Mouse (Mus musculus) liver, embryonic 14.5 days (tissue): ENCODE measurements around the gene Map3k5. TPM values are rescaled to one million over a fixed set of nuclear protein-coding genes. Genes with fewer than 3 reads are reported as not detected.

Source experiments
- ATAC-seq: fragments of 200-750 bp; cut with Nextera tagmentation; 2 replicates; pipeline ENCODE4 v1.8.0; 2017; ENCODE audit warnings: moderate number of reproducible peaks, mild to moderate bottlenecking, moderate library complexity; ENCODE audit not compliant: insufficient read depth
- DNase-seq, 3 experiments: peaks; one replicate each; pipeline ENCODE4 v3.0.0-alpha.2; 2012 to 2013; ENCODE audit warnings: low read depth in 3 of 3, low spot score in 3 of 3
- H3K27ac ChIP-seq: fragments of 300-500 bp; sonication (generic); 2 replicates; pipeline ENCODE4 v1.5.1; 2014; ENCODE audit warnings: moderate library complexity, mild to moderate bottlenecking, control low read depth, inconsistent platforms
- H3K27me3 ChIP-seq: fragments of 300-500 bp; sonication (generic); 2 replicates; pipeline ENCODE4 v1.6.1; 2014; ENCODE audit warnings: mild to moderate bottlenecking, low read length, moderate library complexity; ENCODE audit not compliant: control insufficient read depth, insufficient read depth
- H3K36me3 ChIP-seq: fragments of 300-500 bp; sonication (generic); replicated peaks from 2 replicates; pipeline ENCODE4 v1.6.1; 2014; ENCODE audit warnings: low read depth; ENCODE audit not compliant: control insufficient read depth, insufficient read depth
- H3K4me1 ChIP-seq, 2 experiments: fragments of 200-500 bp in 1 of 2; fragments of 300-500 bp in 1 of 2; sonication (generic) in 1 of 2; replicated peaks; 2 replicates each; pipeline ENCODE4 v1.6.1; 2012 to 2014; ENCODE audit warnings: antibody characterized with exemption in 1 of 2, inconsistent platforms in 1 of 2, low read length in 1 of 2; ENCODE audit not compliant: control insufficient read depth in 2 of 2, insufficient read depth in 2 of 2
- H3K4me2 ChIP-seq: fragments of 300-500 bp; sonication (generic); 2 replicates; pipeline ENCODE4 v1.6.1; 2014; ENCODE audit warnings: low read depth, mild to moderate bottlenecking, control low read depth, moderate library complexity
- H3K4me3 ChIP-seq, 2 experiments: fragments of 200-500 bp in 1 of 2; fragments of 300-500 bp in 1 of 2; sonication (generic) in 1 of 2; 2 replicates each; pipeline ENCODE4 v1.5.1; 2012 to 2014; ENCODE audit warnings: low read depth in 2 of 2, low read length in 2 of 2, mild to moderate bottlenecking in 2 of 2, control low read depth in 1 of 2, inconsistent platforms in 1 of 2, moderate library complexity in 1 of 2; ENCODE audit not compliant: insufficient read depth in 1 of 2
- H3K9ac ChIP-seq: fragments of 300-500 bp; sonication (generic); replicated peaks from 2 replicates; pipeline ENCODE4 v1.6.1; 2014; ENCODE audit warnings: mild to moderate bottlenecking, control low read depth, moderate library complexity
- H3K9me3 ChIP-seq: fragments of 300-500 bp; sonication (generic); 2 replicates; pipeline ENCODE4 v1.6.1; 2016; ENCODE audit warnings: low read length, mixed read lengths; ENCODE audit not compliant: control insufficient read depth
- CTCF ChIP-seq: IDR thresholded peaks from 2 replicates; pipeline ENCODE4 v1.5.1; 2016; ENCODE audit warnings: antibody characterized with exemption, low read depth, control low read depth
- EP300 ChIP-seq: IDR thresholded peaks from 2 replicates; pipeline ENCODE4 v1.6.1; 2016; ENCODE audit warnings: antibody characterized with exemption, low read depth
- WGBS: fragments of 180-500 bp; shearing (Covaris S2); extraction: QIAGEN DNeasy Blood & Tissue Kit; methylation state at CpG from one replicate; pipeline ENCODE4 v1.1.7; 2014; ENCODE audit not compliant: insufficient replicate concordance; 5-methylcytosine and 5-hydroxymethylcytosine counted together
- polyA plus RNA-seq, 2 experiments: library from polyadenylated mRNA; depleted of rRNA in 1 of 2; stranded (reverse) in 1 of 2; unstranded in 1 of 2; fragments of >200 nt; fragmentation: Nextera tagmentation in 1 of 2; extraction: Ambion mirVana in 1 of 2; gene quantifications; 2 replicates each; pipeline versions ENCODE4 v1.2.1 to v1.2.3; 2012 to 2014

The Map3k5 gene
- polyA plus RNA-seq, 2 experiments: 1.0 to 1.1 TPM

- Histone ChIP-seq H3K4me1 (peaks cover 0 to 12% of the 10 kb centered on the region in 2 experiments; a peak in 2 of 4 replicates), H3K4me2 (no peak overlapping the region), H3K36me3 (no peaks in the 10 kb centered on the region), H3K4me3 (no peak overlapping the region), H3K9me3 (no peaks in the 10 kb centered on the region), H3K27ac (no peak overlapping the region), H3K9ac (no peak overlapping the region), H3K27me3 (no peaks in the 10 kb centered on the region)
- DNase-seq: no peak
- TF ChIP-seq CTCF: no peak
- TF ChIP-seq EP300: no peak
- ATAC-seq: no peak
- 54% methylated on average over 6 of the region's 6 CpGs for WGBS
Observed at GRCm38 (mm10) chr10:19956745-19957144, 22.5 kb downstream of the Map3k5 start.

GRCm38 (mm10) chr10:19960831-19961380 lies 26.6 kb downstream of the Map3k5 start:
- DNase-seq (no peak), ATAC-seq (no peak)
- Histone ChIP-seq H3K36me3 (no peaks in the 10 kb centered on the region), H3K4me2 (no peak overlapping the region), H3K27ac (no peak overlapping the region), H3K4me3 (no peak overlapping the region), H3K4me1 (peaks cover 0 to 5% of the 10 kb centered on the region in 2 experiments; a peak in 2 of 4 replicates), H3K27me3 (no peaks in the 10 kb centered on the region), H3K9ac (no peak overlapping the region), H3K9me3 (no peaks in the 10 kb centered on the region)
- TF ChIP-seq CTCF: no peak
- no peak for TF ChIP-seq EP300
- WGBS: 59% methylated on average over 6 of the region's 6 CpGs

- H3K4me3 ChIP-seq: no peak overlapping the region
- ATAC-seq: no peak
- no peak for DNase-seq
- H3K4me1 ChIP-seq: no peaks in the 10 kb centered on the region
- no peaks in the 10 kb centered on the region for H3K27me3 ChIP-seq
- WGBS: 58% methylated on average over 4 of the region's 4 CpGs
- H3K9ac ChIP-seq: no peak overlapping the region
- H3K36me3 ChIP-seq: no peaks in the 10 kb centered on the region
- no peak for TF ChIP-seq CTCF
- TF ChIP-seq EP300: no peak
- no peak overlapping the region for H3K27ac ChIP-seq
- H3K4me2 ChIP-seq: no peak overlapping the region
- H3K9me3 ChIP-seq: no peaks in the 10 kb centered on the region
Observed at GRCm38 (mm10) chr10:19962746-19963145, 28.5 kb downstream of the Map3k5 start.

GRCm38 (mm10) chr10:19963206-19963605 lies 28.9 kb downstream of the Map3k5 start:
- Histone ChIP-seq H3K9ac (no peak overlapping the region), H3K27ac (no peak overlapping the region), H3K4me1 (no peaks in the 10 kb centered on the region), H3K27me3 (no peaks in the 10 kb centered on the region), H3K36me3 (no peaks in the 10 kb centered on the region), H3K4me2 (no peak overlapping the region), H3K9me3 (no peaks in the 10 kb centered on the region), H3K4me3 (no peak overlapping the region)
- no peak for ATAC-seq
- WGBS: 26% methylated on average over 1 of the region's 1 CpGs
- TF ChIP-seq EP300: no peak
- TF ChIP-seq CTCF: no peak
- no peak for DNase-seq

GRCm38 (mm10) chr10:19964105-19964504 lies 29.8 kb downstream of the Map3k5 start:
- ATAC-seq (no peak), DNase-seq (no peak)
- Histone ChIP-seq H3K9ac (no peak overlapping the region), H3K27me3 (no peaks in the 10 kb centered on the region), H3K27ac (no peak overlapping the region), H3K4me1 (no peaks in the 10 kb centered on the region), H3K4me3 (no peak overlapping the region), H3K36me3 (no peaks in the 10 kb centered on the region), H3K4me2 (no peak overlapping the region), H3K9me3 (no peaks in the 10 kb centered on the region)
- TF ChIP-seq CTCF (no peak), EP300 (no peak)
- 58% methylated on average over 4 of the region's 4 CpGs for WGBS
